Mouse (Mus musculus) thymus, adult 2 months (tissue): ENCODE data around the gene Ndufaf2.

Source experiments
- CTCF ChIP-seq: fragments of 200-500 bp; IDR thresholded peaks from 2 replicates; pipeline ENCODE4 v1.5.1; 2012; ENCODE audit warnings: mild to moderate bottlenecking, control low read depth, low read length, moderate library complexity, borderline replicate concordance; ENCODE audit not compliant: control insufficient read depth, poor library complexity, insufficient read depth; ENCODE audit errors: extremely low read depth
- POLR2A ChIP-seq: fragments of 200-500 bp; IDR thresholded peaks from 2 replicates; pipeline ENCODE4 v1.6.1; 2012; ENCODE audit warnings: mild to moderate bottlenecking, low read length, control low read depth, moderate library complexity; ENCODE audit not compliant: control insufficient read depth, poor library complexity, insufficient read depth; ENCODE audit errors: extremely low read depth

- TF ChIP-seq POLR2A (no peak), CTCF (no peak)
Observed at GRCm38 (mm10) chr13:108180821-108181220, 22.4 kb upstream of the Ndufaf2 start.
